Mouse (Mus musculus): Measurements from ENCODE around the gene Capns1.
A peak's percentile ranks its signal among the peaks of the same experiment; 100 is the strongest.
"Not testable (repeated sequence)": the region's sequence is repeated elsewhere in the genome, so short reads cannot be mapped to it uniquely, and the experiment has no call there.

Capns1 gene

DNA sequence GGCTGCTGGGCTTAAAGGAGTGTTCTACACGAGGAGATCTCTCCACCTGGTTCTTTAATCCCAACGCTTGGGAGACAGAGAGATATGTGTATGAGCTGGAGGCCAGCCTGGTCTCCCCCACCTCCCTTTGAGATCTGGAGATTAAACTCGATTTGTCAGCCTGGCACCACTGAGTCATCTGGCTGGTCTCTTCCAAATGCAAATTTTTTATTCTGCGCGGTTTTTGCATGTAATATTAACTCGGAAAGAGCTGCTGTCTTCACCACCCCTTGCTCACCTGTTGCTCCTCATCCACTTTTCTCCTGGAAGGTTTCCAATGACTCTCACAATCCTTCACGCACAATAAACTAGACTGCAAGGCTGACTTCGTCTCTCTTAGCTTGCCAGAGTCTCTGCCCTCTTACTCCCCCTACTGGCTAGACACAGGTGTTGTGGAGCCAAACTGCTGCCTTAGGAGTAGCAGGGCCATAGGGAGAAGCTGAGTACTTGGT lies at the start of gene Capns1:
Gene Capns1 (minus strand): TSS at position 331 of the 491 bp plus-strand sequence.
- peak; percentile 60 to 69 for DNase-seq

DNA sequence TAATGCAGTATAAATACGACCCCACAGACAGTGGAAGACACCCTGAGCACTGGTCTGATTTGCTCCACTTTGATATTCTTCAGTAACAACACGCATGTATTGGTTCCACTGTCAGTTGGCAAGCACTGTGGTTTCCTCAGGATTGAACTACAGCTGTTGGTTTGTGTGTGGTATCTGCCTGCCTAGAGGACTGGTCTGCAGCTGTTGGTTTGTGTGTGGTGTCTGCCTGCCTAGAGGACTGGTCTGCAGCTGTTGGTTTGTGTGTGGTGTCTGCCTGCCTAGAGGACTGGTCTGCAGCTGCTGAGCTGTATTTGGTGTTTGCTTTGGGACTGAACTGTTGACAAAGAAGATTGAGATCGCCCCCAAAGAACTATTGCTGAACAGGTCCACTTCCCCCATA lies 38.8 kb upstream of the Capns1 start:
- not testable (repeated sequence) for DNase-seq

DNA sequence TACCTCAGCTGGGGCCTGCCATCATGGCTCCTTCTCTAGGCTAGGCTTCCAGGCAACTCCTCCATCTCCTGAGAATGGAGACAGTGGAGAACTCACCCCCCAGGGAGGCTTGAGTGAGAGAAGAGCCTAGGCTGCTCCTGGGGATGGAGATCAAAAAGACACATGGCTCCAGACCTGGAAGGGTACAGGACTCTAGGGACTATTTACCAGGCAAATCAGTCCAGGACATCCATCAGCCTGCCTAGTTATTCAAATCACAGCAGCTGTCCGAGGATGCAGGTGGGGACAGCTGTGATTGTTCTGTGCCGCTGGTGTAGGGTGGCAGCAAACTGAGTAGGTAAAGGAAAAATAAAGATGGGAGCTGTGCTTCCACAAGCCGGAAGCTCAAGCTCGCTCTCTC lies 37.0 kb upstream of the Capns1 start, which contains the start of gene Ovol3:
Gene Ovol3 (minus strand): TSS at position 101 of the 400 bp plus-strand sequence.
- DNase-seq: no peak

DNA sequence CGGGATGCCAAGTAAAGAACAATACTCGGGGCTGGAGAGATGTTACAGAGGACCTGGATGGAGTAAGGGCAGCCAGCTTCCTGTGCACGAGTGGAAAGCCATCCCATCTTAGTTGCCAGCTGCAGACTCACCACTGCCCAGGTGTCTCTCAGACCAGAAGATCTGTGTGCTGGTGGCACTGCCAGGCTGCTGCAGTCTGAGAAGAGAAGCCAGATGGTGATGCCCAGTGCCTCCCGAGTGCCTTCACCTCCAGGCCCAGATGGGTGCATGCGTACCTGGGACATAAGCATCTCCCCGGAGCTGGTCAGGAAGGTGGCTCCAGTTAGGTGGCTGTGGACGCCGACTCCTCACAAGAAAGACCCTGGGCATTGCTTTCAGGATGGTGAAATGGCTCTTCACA lies 36.5 kb upstream of the Capns1 start:
- DNase-seq: no peak

DNA sequence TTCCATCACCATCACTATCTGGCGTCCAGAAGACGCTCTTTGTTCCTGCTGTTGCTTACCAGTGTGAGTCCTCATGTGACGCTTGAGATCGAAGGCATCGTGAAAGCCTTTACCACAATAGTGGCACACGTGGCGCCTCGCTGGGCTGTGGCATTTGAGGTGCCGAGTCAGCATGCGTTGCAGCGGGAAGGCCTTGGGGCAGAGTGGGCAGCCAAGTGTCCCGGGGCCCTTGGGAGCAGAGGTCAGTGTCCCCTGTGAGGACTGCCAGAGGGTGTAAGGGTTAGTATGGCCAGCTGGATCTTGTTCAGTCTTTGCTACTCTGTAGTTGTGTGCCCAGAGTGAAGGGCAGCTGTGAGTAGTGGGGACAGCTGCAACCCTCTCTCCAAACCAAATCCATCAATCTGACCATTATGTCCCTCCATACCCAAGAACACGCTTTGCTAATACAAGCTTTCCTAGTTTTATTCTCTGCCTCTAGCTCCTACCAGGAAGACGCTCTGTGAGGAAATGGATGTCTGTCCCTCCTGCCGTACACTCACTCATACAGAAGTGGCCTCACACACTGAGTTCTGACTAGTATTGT lies 35.8 kb upstream of the Capns1 start:
- DNase-seq: peak; percentile 81 to 94

DNA sequence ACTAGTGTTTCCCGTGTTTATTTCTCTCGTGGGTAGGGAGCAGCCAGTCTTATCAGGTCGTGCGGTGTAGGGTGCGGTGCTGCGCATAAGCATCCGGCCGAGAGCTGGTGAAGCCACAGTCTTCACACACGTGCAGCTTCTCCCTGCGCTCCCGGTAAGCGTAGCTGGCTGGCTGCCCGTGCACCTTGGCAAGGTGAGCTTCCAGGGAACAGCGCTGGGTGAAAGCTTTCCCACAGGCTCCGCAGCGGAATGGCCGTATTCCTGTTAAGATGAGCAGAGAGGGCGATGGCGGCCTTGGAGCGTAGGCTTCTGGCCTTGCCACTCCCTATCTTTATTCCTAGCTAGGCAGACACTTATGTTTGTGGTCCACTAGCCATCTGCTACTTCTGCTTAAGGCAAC lies 34.8 kb upstream of the Capns1 start:
- DNase-seq: peak; percentile 41 to 64

DNA sequence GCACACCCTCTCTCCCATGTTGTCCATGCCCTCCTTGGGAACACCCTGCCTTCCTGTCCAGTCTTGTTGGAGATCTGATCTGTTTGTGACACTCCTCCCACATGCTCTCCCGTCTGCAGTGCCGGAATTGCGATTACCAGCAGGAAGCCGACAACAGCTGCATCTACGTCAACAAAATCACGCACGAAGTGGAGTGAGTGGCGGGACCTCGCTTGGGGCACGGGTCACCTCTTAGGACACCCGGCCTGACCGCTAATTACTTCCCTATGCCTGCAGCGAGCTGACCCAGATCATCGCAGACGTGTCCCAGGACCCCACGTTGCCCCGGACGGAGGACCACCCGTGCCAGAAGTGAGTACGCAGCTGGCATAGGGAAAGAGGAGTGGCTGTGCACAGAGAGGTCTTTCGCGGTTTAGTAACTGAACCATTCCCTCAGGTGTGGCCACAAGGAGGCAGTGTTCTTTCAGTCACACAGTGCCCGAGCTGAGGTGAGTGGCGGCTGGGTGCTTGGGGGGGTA lies 34.1 kb upstream of the Capns1 start:
- peak; percentile 76 to 80 for DNase-seq

DNA sequence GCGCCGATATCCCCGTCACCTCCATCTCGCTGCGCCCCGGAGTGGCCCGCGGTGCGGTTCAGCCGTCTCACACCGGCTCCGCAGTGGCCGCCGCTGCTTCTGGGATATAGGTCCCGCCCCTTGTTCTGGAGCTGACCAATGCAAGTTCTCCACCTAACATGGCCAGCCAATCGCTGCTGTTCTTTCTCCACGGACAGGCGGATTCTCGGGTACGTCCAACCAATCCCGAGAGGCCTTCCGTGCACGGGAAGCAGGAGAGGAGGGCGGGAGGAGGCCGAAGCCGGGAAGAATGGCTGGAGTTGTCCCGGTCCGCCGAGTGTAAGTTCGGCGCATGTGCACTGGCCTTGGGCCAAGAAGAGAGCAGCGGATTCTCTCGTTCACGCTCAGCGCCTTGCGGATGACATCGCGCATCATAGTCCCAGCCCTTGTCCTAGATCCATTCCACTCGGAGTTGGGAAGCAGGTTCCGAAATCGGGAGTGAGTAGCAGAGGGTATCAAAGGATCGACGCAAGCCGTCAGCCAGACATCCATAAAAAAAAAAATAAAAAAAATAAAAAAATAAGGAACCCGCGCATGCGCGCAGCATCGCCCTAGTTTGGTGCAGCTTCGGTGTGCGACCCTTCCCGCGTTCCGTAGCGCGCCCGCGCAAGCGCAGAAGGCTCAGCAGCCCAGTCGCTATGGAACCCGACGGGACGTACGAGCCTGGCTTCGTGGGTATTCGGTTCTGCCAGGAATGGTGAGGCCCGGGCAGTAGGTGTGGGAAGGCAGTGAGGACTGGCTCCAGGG lies 33.3 kb upstream of the Capns1 start, which contains the start of the genes Polr2i and Tbcb:
Gene Polr2i (plus strand): TSS at position 280 of the 786 bp plus-strand sequence.
Gene Tbcb (minus strand): TSS at position 604 of the 786 bp plus-strand sequence.
- DNase-seq: peak; percentile 98 to 100

DNA sequence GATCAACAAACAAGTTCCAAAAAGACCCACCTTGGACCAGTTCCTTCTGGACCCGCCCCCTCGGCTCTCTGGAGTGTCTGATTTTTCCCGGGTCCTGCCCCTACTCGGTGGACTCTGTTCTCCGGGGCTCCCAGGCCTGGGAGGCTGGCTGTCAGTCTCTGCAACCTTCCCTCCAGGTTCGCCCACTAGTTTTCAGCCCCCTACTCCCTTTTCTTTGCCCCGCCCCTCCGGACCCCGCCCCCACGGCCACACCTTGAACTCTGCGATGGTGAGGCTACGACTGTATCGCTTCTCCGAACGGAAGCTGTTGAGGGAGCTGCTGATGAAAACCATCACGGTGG lies 32.7 kb upstream of the Capns1 start:
- peak in 1 of 2 experiments; percentile 69 for DNase-seq

DNA sequence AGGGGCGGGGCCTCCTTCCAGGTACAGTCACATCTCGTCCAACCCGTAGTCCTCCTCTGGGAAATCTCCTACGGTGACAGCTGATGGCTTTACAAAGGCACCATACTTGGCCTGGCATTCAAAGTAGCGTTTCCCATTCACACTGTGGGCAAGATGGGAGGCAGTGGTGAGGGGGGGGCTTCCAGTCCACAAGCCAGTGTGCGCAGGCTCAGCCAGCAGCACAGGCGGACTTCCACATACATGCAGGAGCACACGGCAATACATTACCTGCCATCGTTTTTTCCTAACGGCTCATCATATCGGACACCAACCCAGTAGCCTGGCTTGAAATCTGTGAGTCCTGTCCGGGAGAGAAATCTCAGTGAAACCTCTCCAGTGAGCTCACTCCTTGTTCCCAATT lies 25.6 kb upstream of the Capns1 start:
- no peak for DNase-seq

DNA sequence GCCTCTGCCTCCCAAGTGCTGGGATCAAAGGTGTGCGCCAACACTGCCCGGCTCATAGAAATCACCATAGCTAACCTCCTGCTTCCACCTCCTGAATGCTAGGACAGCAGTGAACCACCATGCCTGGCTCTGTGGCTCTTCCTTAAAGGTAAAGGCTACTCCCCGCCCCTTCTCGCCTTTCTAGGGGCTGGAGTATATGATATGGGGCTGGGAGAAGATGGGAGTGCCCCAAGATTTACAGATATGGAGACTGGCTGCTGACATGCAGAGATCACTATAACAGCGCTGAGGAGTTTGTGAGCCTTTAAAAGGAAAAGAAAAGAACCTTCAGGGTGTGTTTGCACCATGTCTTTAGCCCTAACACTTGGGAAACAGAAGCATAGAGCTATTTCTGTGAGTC lies 23.6 kb upstream of the Capns1 start:
- no peak for DNase-seq

DNA sequence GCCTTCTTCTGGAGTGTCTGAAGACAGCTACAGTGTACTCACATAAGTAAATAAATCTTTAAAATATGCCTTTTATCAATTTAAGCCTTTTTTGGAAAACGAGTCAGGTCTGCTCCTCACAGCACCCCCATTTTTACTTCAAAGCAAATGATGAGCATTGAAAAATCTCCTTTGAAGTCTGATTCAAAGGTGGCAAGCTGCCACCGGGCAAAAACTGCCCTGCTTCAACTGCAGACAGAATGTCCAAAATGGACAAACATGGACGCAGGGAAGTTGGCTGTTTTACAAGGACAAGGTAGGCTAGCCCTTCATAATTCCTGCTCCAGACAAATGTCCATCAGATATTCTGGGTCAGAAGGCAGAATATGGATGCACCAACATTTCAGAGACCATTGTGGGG lies 22.8 kb upstream of the Capns1 start:
- no peak for DNase-seq

DNA sequence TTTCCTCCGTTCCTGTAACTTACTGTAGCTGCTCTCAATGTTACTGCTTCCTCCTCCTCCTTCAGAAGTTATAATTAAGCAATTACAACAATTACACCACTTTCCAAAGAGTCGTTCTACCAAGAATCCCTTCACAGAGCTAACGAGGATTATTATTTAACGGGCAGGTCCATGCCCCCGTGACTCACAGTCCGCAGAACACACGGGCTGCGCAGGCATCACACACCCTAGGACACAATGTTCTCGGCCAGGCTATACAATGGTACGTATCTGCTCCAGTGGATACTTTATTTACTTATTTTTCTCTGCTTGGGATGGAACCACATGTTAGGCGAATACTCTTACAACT lies 21.4 kb upstream of the Capns1 start:
- DNase-seq: peak; percentile 57 to 88

DNA sequence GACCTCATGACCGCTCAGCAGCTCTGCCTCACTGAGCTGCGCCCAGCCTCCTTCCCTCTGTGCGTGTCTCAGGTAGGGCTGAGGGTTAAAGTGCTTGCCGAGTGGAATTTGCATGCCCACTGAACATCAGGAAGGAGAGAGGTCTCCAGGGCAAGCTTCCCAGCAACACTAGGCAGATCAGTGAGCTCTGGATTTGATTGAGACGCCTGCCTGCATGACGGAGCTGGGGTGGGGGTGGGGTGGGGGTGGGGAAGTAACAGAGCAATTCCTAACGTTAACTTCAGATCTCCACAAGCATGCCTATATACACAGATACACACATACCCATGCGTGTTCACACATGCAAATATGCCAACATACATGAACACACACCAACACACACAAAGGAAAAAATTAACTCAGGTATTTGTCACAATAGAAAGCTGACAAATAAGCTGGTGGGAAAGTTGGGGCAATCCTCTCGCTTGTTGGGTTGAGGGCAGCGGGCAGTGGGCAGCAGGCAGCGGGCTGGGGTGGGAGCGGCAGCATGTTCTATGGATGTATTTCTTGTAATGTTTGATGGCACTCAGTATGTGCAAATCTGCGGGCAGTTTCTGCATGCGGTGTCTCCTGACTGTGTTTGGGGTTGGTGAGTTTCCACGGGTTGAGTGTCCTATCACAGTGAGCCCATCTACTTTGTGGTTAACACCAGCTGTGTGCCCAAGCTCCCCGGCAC lies 20.8 kb upstream of the Capns1 start:
- peak; percentile 84 to 91 for DNase-seq

DNA sequence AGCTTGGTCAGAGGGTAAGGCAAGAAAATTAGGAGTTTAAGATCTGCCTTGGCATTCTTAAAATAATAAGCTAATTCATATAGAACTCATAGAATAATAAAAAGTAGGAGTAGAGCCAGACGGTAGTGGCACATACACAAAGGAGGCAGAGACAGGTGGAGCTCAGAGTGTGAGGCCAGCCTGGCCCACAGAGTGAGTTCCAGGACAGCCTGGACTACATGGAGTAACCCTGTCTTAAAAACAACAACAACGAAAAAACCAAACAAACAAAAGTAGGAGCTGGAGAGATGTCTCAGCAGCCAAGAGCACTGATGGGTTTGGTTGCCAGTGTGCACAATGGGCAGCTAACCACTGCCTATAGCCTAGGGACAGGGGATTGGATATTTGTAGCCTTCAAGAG lies 18.7 kb upstream of the Capns1 start:
- DNase-seq: no peak

DNA sequence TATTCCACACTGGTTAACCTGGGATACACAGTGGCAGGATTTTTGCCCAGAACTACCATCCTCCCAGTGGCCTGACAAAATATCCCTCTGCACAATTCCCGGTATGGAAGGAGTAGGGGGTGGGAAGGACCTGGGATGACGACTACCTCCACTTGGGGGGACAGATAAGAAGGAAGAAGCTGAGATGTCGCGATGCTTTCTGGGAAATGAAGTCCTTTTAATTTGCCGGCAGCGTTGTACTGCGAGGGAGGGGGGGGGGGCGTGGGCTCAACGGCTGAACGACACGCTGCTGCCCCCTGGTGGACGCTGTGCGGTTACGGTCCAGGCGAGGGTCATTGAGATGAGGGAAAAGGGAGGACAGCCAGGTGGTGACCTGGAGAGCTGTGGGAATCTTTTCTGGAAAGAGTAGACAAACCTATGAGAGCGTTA lies 18.1 kb upstream of the Capns1 start:
- peak; percentile 85 to 86 for DNase-seq

DNA sequence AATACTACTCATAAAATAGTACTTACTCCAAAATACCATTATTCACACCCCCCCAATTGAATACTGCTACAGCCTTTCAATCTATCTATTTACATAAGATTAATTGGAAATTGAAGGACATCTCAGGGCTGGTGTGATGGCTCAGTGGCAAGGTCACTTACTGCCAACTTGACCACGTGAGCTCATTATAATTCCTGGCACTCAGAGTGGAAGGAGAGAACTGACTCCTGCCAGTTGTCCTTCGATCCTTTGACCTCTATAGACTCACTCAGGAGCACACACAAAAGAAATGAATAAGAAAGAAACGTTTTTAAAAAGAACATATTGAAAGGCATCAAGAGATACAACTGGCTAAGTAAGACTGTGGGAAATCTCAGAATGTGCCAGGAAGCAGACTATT lies 17.3 kb upstream of the Capns1 start:
- DNase-seq: peak; percentile 51 to 71

DNA sequence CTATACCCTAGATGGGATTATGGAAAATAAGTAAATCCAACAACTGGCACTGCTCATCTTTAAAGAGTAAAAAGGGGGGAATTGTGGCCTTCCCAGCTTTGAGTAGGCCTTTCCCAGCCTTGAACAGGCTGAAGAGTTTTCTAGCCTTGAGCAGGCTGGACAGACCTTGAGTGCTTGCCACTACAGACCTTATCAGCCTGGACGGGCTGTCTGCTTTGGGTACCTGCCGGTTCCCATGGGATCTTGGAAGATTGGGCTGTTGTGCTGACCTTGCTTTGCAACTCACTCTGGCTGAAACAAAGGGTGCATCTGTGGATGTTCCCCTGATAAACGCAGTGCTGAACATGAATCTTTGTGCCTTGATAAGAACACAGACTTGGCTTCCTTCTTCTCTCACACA lies 15.3 kb upstream of the Capns1 start:
- no peak for DNase-seq

DNA sequence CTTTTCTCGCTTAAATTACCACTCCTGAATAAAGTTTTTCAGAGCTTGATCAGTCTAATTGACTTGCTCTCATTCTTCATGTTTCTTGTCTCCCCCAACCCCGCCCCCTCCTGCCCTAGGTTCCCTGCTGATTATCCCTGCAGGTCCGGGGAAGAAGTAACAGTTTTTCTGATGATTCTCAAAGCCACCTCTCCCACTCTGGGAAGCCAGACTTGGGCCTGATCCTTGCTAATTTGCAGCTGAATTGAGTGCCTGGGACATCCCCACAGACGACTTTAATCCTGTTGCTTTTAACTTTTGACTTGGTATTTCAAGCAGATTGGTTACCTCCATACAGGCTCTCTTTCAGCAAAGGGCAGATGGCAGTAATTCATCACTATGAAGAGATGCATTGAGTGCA lies 12.4 kb upstream of the Capns1 start:
- no peak for DNase-seq

DNA sequence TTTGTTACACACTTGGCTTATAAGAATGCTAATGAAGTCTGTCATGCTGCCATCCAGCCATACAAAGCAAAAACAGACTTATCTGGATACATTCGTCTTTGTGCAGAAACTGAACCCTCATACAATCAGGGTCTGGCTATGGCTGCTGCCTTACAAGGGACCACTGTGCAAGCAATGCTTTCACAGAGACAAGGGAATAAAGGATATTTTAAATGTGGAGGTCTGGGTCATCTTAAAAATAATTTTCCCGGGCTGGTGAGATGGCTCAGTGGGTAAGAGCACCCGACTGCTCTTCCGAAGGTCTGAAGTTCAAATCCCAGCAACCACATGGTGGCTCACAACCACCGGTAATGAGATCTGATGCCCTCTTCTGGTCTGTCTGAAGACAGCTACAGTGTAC lies 7.8 kb upstream of the Capns1 start:
- not testable (repeated sequence) for DNase-seq

DNA sequence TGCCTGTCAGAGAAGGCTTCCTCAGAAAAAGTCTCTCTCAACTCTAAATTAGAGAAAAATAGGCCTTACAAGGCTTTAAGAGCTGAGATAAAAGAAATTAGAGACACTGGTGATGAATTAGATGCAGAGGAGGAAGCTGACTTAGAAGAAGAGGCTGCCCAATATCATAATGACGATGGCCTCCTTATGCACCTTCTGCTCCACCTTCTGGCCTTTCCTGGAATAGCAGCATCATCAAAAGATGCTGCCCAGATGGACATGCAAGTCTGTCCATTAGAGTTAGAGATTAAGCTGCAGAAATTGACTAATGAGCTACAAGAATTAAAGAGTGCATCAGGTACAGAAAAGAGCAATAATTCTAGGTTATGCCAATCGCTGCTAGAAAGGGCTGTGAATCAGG lies 6.8 kb upstream of the Capns1 start:
- peak; percentile 68 to 86 for DNase-seq

DNA sequence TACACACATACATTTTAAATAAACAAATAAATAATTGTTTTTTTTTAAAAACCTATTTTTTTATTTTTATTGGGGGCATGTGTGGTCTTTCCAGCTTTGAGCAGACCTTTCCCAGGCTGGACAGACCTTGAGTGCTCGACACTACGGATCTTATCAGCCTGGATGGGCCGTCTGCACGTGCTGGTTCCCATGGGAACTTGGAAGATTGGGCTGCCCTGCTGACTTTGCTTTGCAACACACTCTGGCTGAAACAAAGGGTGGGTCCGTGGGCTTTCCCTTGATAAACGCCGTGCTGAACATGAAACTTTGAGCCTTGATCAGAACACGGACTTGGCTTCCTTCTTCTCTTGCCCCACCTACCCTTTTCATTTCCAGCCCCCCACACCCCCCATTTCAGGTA lies 5.8 kb upstream of the Capns1 start:
- no peak for DNase-seq

Measured in kidney, postnatal 25 days (tissue).